Mouse (Mus musculus) frontal cortex, adult (tissue): Measurements from ENCODE around the gene Golph3.

Experiments
- ATAC-seq: cut with Nextera tagmentation; 2 replicates; pipeline ENCODE4 v1.9.2; 2017; ENCODE audit warnings: mild to moderate bottlenecking, moderate library complexity, mixed read lengths; ENCODE audit not compliant: low TSS enrichment

Golph3 gene

GRCm38 (mm10) chr15:12380057-12380456, 58.8 kb downstream of the Golph3 start:
- no peak for ATAC-seq

- ATAC-seq = no peak
These were observed 59.3 kb downstream of the Golph3 start for GRCm38 (mm10) chr15:12380548-12380947.

- ATAC-seq = no peak
These were observed 63.4 kb downstream of the Golph3 start for GRCm38 (mm10) chr15:12384679-12385078.

GRCm38 (mm10) chr15:12388726-12389489, 67.7 kb downstream of the Golph3 start:
- no peak for ATAC-seq

DNA sequence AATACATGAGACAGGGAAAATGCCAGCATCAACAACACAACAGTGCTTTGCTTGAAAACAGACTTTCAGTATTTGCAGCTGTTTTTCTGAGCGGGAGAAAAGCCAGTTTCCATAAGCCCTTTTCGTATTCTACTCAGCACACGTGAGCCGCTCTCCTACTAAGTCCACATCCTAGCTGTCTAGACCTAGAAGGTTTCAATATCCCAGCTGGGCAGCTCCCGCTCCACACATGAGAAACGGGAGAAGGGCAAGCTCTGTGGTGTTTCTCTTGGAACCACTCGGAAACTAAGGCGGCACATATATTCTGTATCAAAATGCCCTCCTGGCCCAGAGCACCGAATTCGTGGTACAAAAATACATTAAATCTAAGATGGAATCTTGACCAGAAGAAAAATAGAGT, 73.5 kb downstream of the Golph3 start:
- no peak; the same call in 1 of the 2 replicates for ATAC-seq

GRCm38 (mm10) chr15:12397032-12397431, 75.8 kb downstream of the Golph3 start:
- no peak for ATAC-seq
